Mouse (Mus musculus): ENCODE results near the gene E130308A19Rik.

E130308A19Rik gene

GRCm38 (mm10) chr4:59682491-59682890 lies 56.5 kb downstream of the E130308A19Rik start:
- no peak for DNase-seq (ENCODE audit: low spot score in 2 of 2)

- DNase-seq (ENCODE audit: low spot score in 2 of 2): no peak
Measured at GRCm38 (mm10) chr4:59682950-59683349, 56.9 kb downstream of the E130308A19Rik start.

- no peak for DNase-seq (ENCODE audit: low spot score in 2 of 2)
Measured at GRCm38 (mm10) chr4:59684306-59684705, 58.3 kb downstream of the E130308A19Rik start.

GRCm38 (mm10) chr4:59686716-59687115 lies 60.7 kb downstream of the E130308A19Rik start:
- no peak for DNase-seq (ENCODE audit: low spot score in 2 of 2)

- no peak for DNase-seq (ENCODE audit: low spot score in 2 of 2)
Measured at GRCm38 (mm10) chr4:59689055-59689454, 63.0 kb downstream of the E130308A19Rik start.

- DNase-seq (ENCODE audit: low spot score in 2 of 2): no peak
Measured at GRCm38 (mm10) chr4:59690145-59690544, 64.1 kb downstream of the E130308A19Rik start.

- no peak for DNase-seq (ENCODE audit: low spot score in 2 of 2)
Measured at GRCm38 (mm10) chr4:59696846-59697245, 70.8 kb downstream of the E130308A19Rik start.

- DNase-seq (ENCODE audit: low spot score in 2 of 2): no peak
Measured at GRCm38 (mm10) chr4:59697869-59698268, 71.9 kb downstream of the E130308A19Rik start.

- DNase-seq (ENCODE audit: low spot score in 2 of 2): no peak
Measured at GRCm38 (mm10) chr4:59699014-59699792, 73.2 kb downstream of the E130308A19Rik start.

GRCm38 (mm10) chr4:59709321-59709720 lies 83.3 kb downstream of the E130308A19Rik start:
- no peak for DNase-seq (ENCODE audit: low spot score in 2 of 2)

- DNase-seq (ENCODE audit: low spot score in 2 of 2): no peak
Measured at GRCm38 (mm10) chr4:59710736-59711389, 84.9 kb downstream of the E130308A19Rik start.

- no peak for DNase-seq (ENCODE audit: low spot score in 2 of 2)
Measured at GRCm38 (mm10) chr4:59712451-59712850, 86.4 kb downstream of the E130308A19Rik start.

GRCm38 (mm10) chr4:59712955-59713354 lies 86.9 kb downstream of the E130308A19Rik start:
- no peak for DNase-seq (ENCODE audit: low spot score in 2 of 2)

- DNase-seq (ENCODE audit: low spot score in 2 of 2): no peak
Measured at GRCm38 (mm10) chr4:59714472-59714871, 88.5 kb downstream of the E130308A19Rik start.

GRCm38 (mm10) chr4:59714926-59715325 lies 88.9 kb downstream of the E130308A19Rik start:
- no peak for DNase-seq (ENCODE audit: low spot score in 2 of 2)

- DNase-seq (ENCODE audit: low spot score in 2 of 2): no peak
Measured at GRCm38 (mm10) chr4:59715531-59715930, 89.5 kb downstream of the E130308A19Rik start.

- no peak for DNase-seq (ENCODE audit: low spot score in 2 of 2)
Measured at GRCm38 (mm10) chr4:59717349-59717748, 91.3 kb downstream of the E130308A19Rik start.

- no peak for DNase-seq (ENCODE audit: low spot score in 2 of 2)
Measured at GRCm38 (mm10) chr4:59718542-59718941, 92.5 kb downstream of the E130308A19Rik start.

GRCm38 (mm10) chr4:59719481-59720355 lies 93.7 kb downstream of the E130308A19Rik start:
- DNase-seq (ENCODE audit: low spot score in 2 of 2): no peak

GRCm38 (mm10) chr4:59721811-59722210 lies 95.8 kb downstream of the E130308A19Rik start:
- DNase-seq (ENCODE audit: low spot score in 2 of 2): no peak

- DNase-seq (ENCODE audit: low spot score in 2 of 2): no peak
Measured at GRCm38 (mm10) chr4:59725579-59725978, 99.6 kb downstream of the E130308A19Rik start.

GRCm38 (mm10) chr4:59726501-59726900 lies 100.5 kb downstream of the E130308A19Rik start:
- no peak for DNase-seq (ENCODE audit: low spot score in 2 of 2)

Measured in spleen, postnatal 14 days (tissue).